Mouse (Mus musculus) liver, postnatal 0 days (tissue): ENCODE measurements at regions not wholly inside any gene's neighbourhood (a gene's known extent, or its start where the extent isn't known, plus 50 kb on each side); places are given as distances from the start of the nearest gene placed in this dataset.

Experiments used
- ATAC-seq: fragments of 200-750 bp; cut with Nextera tagmentation; 2 replicates; pipeline ENCODE4 v1.8.0; 2017; ENCODE audit warnings: mild to moderate bottlenecking, moderate library complexity
- DNase-seq: peaks from one replicate; pipeline ENCODE4 v3.0.0-alpha.2; 2016
- H3K27ac ChIP-seq: fragments of 300-500 bp; sonication (generic); 2 replicates; pipeline ENCODE4 v1.5.1; 2014; ENCODE audit warnings: antibody characterized with exemption, moderate library complexity, mild to moderate bottlenecking, low read depth
- H3K27me3 ChIP-seq: fragments of 300-500 bp; sonication (generic); 2 replicates; pipeline ENCODE4 v1.6.1; 2014; ENCODE audit warnings: low read length, control low read depth, mixed read lengths; ENCODE audit not compliant: insufficient read depth
- H3K36me3 ChIP-seq: fragments of 300-500 bp; sonication (generic); replicated peaks from 2 replicates; pipeline ENCODE4 v1.6.1; 2014; ENCODE audit warnings: mild to moderate bottlenecking, control low read depth, low read length, moderate library complexity, mixed read lengths; ENCODE audit not compliant: insufficient read depth
- H3K4me1 ChIP-seq: fragments of 300-500 bp; sonication (generic); 2 replicates; pipeline ENCODE4 v1.6.1; 2014; ENCODE audit warnings: antibody characterized with exemption, mild to moderate bottlenecking, control low read depth; ENCODE audit not compliant: insufficient read depth
- H3K4me2 ChIP-seq: fragments of 300-500 bp; sonication (generic); 2 replicates; pipeline ENCODE4 v1.6.1; 2014; ENCODE audit warnings: low read depth, mild to moderate bottlenecking, low read length, moderate library complexity, mixed read lengths
- H3K4me3 ChIP-seq: fragments of 300-500 bp; sonication (generic); 2 replicates; pipeline ENCODE4 v1.5.1; 2014; ENCODE audit warnings: low read depth, low read length
- H3K9ac ChIP-seq: fragments of 300-500 bp; sonication (generic); replicated peaks from 2 replicates; pipeline ENCODE4 v1.6.1; 2014; ENCODE audit warnings: mild to moderate bottlenecking, moderate library complexity
- H3K9me3 ChIP-seq: fragments of 300-500 bp; sonication (generic); 2 replicates; pipeline ENCODE4 v1.6.1; 2016; ENCODE audit warnings: mild to moderate bottlenecking, control low read depth, low read length, mixed read lengths
- CTCF ChIP-seq: sonication (generic); IDR thresholded peaks from 2 replicates; pipeline ENCODE4 v1.5.1; 2016; ENCODE audit warnings: antibody characterized with exemption, low read depth
- EP300 ChIP-seq: IDR thresholded peaks from 2 replicates; pipeline ENCODE4 v1.6.1; 2016; ENCODE audit warnings: antibody characterized with exemption, low read depth, mild to moderate bottlenecking
- WGBS: fragments of 180-500 bp; shearing (Covaris S2); extraction: QIAGEN DNeasy Blood & Tissue Kit; methylation state at CpG from one replicate; pipeline ENCODE4 v1.1.7; 2014; ENCODE audit not compliant: insufficient replicate concordance; 5-methylcytosine and 5-hydroxymethylcytosine counted together

- no peak overlapping the region for H3K27ac ChIP-seq
- no peak for DNase-seq
- H3K4me2 ChIP-seq: no peak overlapping the region
- H3K4me3 ChIP-seq: no peak overlapping the region
- H3K4me1 ChIP-seq: no peaks in the 10 kb centered on the region
- ATAC-seq: no peak
- no peak overlapping the region for H3K9ac ChIP-seq
- 69% methylated on average over 2 of the region's 2 CpGs for WGBS
- TF ChIP-seq CTCF: no peak
- TF ChIP-seq EP300: no peak
- no peaks in the 10 kb centered on the region for H3K9me3 ChIP-seq
- no peaks in the 10 kb centered on the region for H3K27me3 ChIP-seq
- no peaks in the 10 kb centered on the region for H3K36me3 ChIP-seq
These were observed 793.7 kb upstream of the Adgrl2 start for GRCm38 (mm10) chr3:149783903-149784608.

DNA sequence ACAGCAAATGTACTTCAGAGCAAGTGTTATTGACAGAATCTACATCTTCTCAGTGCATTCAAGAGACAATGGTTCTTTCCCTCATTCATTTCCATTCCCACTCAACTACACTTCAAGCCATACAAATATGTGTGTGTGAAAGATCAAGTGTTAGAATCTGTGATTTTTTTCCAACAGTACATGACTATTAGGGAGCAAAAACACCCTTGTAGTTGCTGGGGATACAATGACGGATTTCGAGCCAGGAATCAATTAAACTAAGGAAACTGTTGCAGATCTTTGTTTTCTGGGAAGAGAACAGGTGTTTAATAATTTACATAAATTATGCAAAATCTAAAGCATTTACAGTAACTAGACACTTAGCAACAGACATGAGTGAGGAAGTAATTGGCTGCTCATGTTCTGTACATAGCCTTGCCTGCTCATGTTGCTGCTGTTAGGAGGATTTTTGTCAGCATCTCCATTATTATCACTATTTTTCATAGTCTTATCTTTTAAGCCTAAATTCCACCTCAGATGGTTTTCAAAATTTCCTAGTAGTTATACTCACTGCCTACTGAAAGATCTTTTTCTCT, 777.6 kb upstream of the Adgrl2 start:
- Histone ChIP-seq H3K27me3 (no peaks in the 10 kb centered on the region), H3K4me2 (no peak overlapping the region), H3K9ac (no peak overlapping the region), H3K27ac (no peak overlapping the region), H3K4me3 (no peak overlapping the region), H3K9me3 (no peaks in the 10 kb centered on the region), H3K36me3 (no peaks in the 10 kb centered on the region), H3K4me1 (no peaks in the 10 kb centered on the region)
- WGBS: 77% methylated on average over 2 of the region's 2 CpGs
- DNase-seq (no peak), ATAC-seq (no peak)
- no peak for TF ChIP-seq EP300
- no peak for TF ChIP-seq CTCF

DNA sequence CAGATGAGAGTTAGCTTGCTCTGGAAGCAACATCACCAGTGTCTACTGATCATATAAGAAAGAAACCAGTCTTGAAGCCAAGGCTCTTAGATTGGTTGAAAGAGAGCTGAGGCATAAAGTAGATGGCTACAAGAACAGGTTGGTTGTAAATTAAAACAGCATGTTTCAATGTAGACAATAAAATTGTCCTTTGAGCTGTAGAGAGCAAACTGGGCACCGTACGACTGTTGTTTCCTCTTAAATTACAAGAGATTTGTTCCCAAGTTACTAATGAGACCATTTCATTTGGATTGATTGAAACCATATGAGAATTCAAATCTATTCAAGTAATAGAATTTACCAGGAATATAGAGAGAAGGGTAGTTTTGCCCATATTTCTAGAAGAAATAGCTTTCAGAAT, 770.9 kb upstream of the Adgrl2 start:
- Histone ChIP-seq H3K27ac (no peak overlapping the region), H3K36me3 (no peaks in the 10 kb centered on the region), H3K4me2 (no peak overlapping the region), H3K4me3 (no peak overlapping the region), H3K9me3 (no peaks in the 10 kb centered on the region), H3K27me3 (no peaks in the 10 kb centered on the region), H3K4me1 (no peaks in the 10 kb centered on the region), H3K9ac (no peak overlapping the region)
- DNase-seq (no peak), ATAC-seq (no peak)
- no peak for TF ChIP-seq CTCF
- TF ChIP-seq EP300: no peak
- WGBS: 89% methylated on average over 2 of the region's 2 CpGs

GRCm38 (mm10) chr3:149757910-149758592, 767.7 kb upstream of the Adgrl2 start:
- Histone ChIP-seq H3K9ac (no peak overlapping the region), H3K36me3 (no peaks in the 10 kb centered on the region), H3K9me3 (no peaks in the 10 kb centered on the region), H3K4me2 (no peak overlapping the region), H3K27me3 (no peaks in the 10 kb centered on the region), H3K4me3 (no peak overlapping the region), H3K4me1 (no peaks in the 10 kb centered on the region), H3K27ac (no peak overlapping the region)
- no peak for DNase-seq
- TF ChIP-seq CTCF: no peak
- no peak for TF ChIP-seq EP300
- 70% methylated on average over 6 of the region's 6 CpGs for WGBS
- ATAC-seq: no peak

DNA sequence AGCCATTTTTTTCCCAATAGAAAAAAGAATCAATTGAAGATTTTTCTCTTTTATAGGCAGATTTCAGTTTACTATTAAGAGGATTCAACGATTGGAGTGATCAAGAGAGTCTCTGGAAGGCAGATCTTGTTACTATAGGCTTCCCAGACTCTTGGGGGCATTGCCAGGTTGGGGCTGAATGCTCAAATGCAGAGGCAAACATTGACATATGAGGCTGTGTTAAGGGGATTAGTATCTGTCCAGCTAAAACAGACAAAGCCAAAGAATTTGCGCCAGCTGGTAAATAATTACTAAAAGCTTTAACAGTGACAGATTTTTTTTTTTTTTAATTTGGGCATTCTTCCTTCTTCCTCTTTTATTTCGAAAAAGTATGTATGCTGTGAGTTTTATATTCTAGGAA, 745.7 kb upstream of the Adgrl2 start:
- no peaks in the 10 kb centered on the region for H3K27me3 ChIP-seq
- H3K4me1 ChIP-seq: no peaks in the 10 kb centered on the region
- H3K4me3 ChIP-seq: no peak overlapping the region
- H3K4me2 ChIP-seq: no peak overlapping the region
- DNase-seq: no peak
- 59% methylated on average over 3 of the region's 3 CpGs for WGBS
- TF ChIP-seq EP300: no peak
- TF ChIP-seq CTCF: no peak
- H3K36me3 ChIP-seq: no peaks in the 10 kb centered on the region
- no peak overlapping the region for H3K27ac ChIP-seq
- H3K9me3 ChIP-seq: no peaks in the 10 kb centered on the region
- ATAC-seq: no peak
- no peak overlapping the region for H3K9ac ChIP-seq

GRCm38 (mm10) chr3:149726212-149726611, 735.9 kb upstream of the Adgrl2 start:
- no peaks in the 10 kb centered on the region for H3K27me3 ChIP-seq
- no peaks in the 10 kb centered on the region for H3K4me1 ChIP-seq
- H3K9ac ChIP-seq: no peak overlapping the region
- DNase-seq (no peak), ATAC-seq (no peak)
- no peaks in the 10 kb centered on the region for H3K9me3 ChIP-seq
- H3K27ac ChIP-seq: no peak overlapping the region
- H3K4me3 ChIP-seq: no peak overlapping the region
- WGBS: 65% methylated on average over 4 of the region's 4 CpGs
- H3K36me3 ChIP-seq: no peaks in the 10 kb centered on the region
- H3K4me2 ChIP-seq: no peak overlapping the region
- TF ChIP-seq CTCF (no peak), EP300 (no peak)
